Mouse (Mus musculus) intestine, postnatal 0 days (tissue): Measurements from ENCODE around the gene Bcas1. TPM values are rescaled to one million over a fixed set of nuclear protein-coding genes. Genes with fewer than 3 reads are reported as not detected.

Experiments used
- ATAC-seq: fragments of 200-750 bp; cut with Nextera tagmentation; 2 replicates; pipeline ENCODE4 v1.8.0; 2017; ENCODE audit warnings: mild to moderate bottlenecking, moderate TSS enrichment, moderate library complexity
- H3K27ac ChIP-seq: fragments of 300-500 bp; sonication (generic); 2 replicates; pipeline ENCODE4 v1.5.1; 2014; ENCODE audit warnings: mild to moderate bottlenecking, low read depth, low read length, moderate library complexity
- H3K27me3 ChIP-seq: fragments of 300-500 bp; sonication (generic); replicated peaks from 2 replicates; pipeline ENCODE4 v1.6.1; 2014; ENCODE audit warnings: low read length, mixed read lengths; ENCODE audit not compliant: control insufficient read depth, insufficient read depth
- H3K36me3 ChIP-seq: fragments of 300-500 bp; sonication (generic); 2 replicates; pipeline ENCODE4 v1.6.1; 2014; ENCODE audit warnings: mild to moderate bottlenecking, moderate library complexity; ENCODE audit not compliant: control insufficient read depth, insufficient read depth
- H3K4me1 ChIP-seq: fragments of 300-500 bp; sonication (generic); replicated peaks from 2 replicates; pipeline ENCODE4 v1.6.1; 2014; ENCODE audit warnings: antibody characterized with exemption, low read length, mixed read lengths; ENCODE audit not compliant: control insufficient read depth, insufficient read depth
- H3K4me2 ChIP-seq: fragments of 300-500 bp; sonication (generic); replicated peaks from 2 replicates; pipeline ENCODE4 v1.6.1; 2014; ENCODE audit warnings: low read depth, mild to moderate bottlenecking, moderate library complexity
- H3K4me3 ChIP-seq: fragments of 300-500 bp; sonication (generic); 2 replicates; pipeline ENCODE4 v1.5.1; 2014; ENCODE audit warnings: low read depth, low read length
- H3K9ac ChIP-seq: fragments of 300-500 bp; sonication (generic); 2 replicates; pipeline ENCODE4 v1.6.1; 2014; ENCODE audit warnings: mild to moderate bottlenecking, low read depth, low read length
- H3K9me3 ChIP-seq: fragments of 300-500 bp; sonication (generic); 2 replicates; pipeline ENCODE4 v1.6.1; 2016; ENCODE audit warnings: mixed run types; ENCODE audit not compliant: control insufficient read depth
- CTCF ChIP-seq: sonication (generic); IDR thresholded peaks from 2 replicates; pipeline ENCODE4 v1.5.1; 2016; ENCODE audit warnings: low read depth, mild to moderate bottlenecking, control low read depth, antibody characterized with exemption, moderate library complexity
- WGBS: fragments of 180-500 bp; shearing (Covaris S2); extraction: QIAGEN DNeasy Blood & Tissue Kit; methylation state at CpG from one replicate; pipeline ENCODE4 v1.1.7; 2014; 5-methylcytosine and 5-hydroxymethylcytosine counted together
- polyA plus RNA-seq: library from polyadenylated mRNA; unstranded; fragments of >200 nt; fragmentation: Nextera tagmentation; extraction: Ambion mirVana; gene quantifications from 2 replicates; pipeline ENCODE4 v1.2.1, GENCODE M21; 2015

The Bcas1 gene
- polyA plus RNA-seq, 1 experiment from 2014 or later = 5.6 TPM

DNA sequence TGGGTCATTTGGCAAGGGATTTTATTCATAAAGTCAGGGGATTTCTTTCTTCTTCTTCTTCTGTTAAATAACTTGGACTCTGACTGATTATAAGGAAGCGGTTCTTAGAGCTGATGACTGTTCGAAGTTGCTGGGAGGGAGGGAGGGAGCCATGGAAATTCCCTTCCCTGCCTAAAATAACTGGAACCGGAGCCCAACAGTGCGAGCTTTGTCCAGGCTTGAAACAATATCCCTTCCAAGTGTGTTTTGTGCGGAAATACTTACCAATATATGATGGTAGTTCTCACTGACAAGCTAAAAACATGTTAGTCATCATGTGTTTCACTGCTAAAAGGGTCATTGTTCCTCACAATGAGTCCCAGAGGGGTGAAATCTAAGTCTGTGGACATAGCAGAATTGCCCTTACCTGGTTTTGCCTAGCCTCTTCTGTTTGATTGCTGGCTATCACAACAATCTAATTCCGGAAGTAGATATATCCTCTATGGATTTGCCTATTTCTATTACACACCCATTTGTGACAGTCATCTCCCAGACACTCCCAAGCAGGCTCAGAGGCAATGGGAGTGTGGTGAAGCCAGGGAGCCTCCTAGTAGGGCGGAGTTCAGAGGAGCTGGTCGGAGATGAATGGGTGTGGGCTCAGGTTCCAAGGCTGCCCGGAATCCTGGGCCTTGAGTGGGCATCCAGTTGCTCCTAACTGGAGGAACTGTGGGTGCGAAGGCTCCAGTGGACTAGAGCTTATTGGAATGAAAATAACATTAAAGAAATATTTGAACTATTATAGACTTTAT, 119.4 kb downstream of the Bcas1 start:
- H3K27ac ChIP-seq = no peak overlapping the region
- no peak overlapping the region for H3K9ac ChIP-seq

DNA sequence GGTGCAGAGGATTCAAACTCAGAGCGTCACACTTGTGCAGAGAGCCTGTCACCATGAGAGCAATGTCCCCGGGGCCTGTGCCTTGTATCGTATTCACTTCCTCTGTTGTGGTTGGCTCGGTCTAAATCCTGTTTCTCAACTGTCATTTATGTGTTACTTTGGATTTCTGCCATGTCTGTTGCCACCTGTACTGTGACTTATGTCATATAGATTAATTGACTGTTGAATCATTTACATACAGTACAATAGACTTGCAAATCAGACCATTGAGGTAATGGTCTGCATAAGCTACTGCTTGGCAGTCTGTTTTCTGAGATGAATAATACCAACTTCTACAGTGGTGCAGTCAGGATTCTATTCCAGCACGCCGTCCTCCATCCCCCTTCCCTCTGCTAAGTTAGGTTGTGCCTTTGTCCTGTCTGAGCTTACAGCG, 120.0 kb downstream of the Bcas1 start:
- 73% methylated on average over 7 of the region's 7 CpGs for WGBS
- no peak for ATAC-seq
- Histone ChIP-seq H3K9me3 (no peaks in the 10 kb centered on the region), H3K36me3 (no peaks in the 10 kb centered on the region), H3K27me3 (no peaks in the 10 kb centered on the region), H3K9ac (no peak overlapping the region), H3K4me3 (no peak overlapping the region), H3K4me1 (peaks cover 2% of the 10 kb centered on the region; the same call in 1 of the 2 replicates), H3K4me2 (no peak overlapping the region), H3K27ac (no peak overlapping the region)
- TF ChIP-seq CTCF = no peak

More for the DNA sequence above, 119.4 kb downstream of the Bcas1 start:
- Histone ChIP-seq H3K27me3 (no peaks in the 10 kb centered on the region), H3K36me3 (no peaks in the 10 kb centered on the region), H3K4me2 (no peak overlapping the region), H3K4me1 (peaks cover 2% of the 10 kb centered on the region; the same call in 1 of the 2 replicates), H3K9me3 (no peaks in the 10 kb centered on the region), H3K4me3 (no peak overlapping the region)
- no peak for TF ChIP-seq CTCF
- WGBS = 53% methylated on average over 10 of the region's 10 CpGs
- ATAC-seq = no peak

DNA sequence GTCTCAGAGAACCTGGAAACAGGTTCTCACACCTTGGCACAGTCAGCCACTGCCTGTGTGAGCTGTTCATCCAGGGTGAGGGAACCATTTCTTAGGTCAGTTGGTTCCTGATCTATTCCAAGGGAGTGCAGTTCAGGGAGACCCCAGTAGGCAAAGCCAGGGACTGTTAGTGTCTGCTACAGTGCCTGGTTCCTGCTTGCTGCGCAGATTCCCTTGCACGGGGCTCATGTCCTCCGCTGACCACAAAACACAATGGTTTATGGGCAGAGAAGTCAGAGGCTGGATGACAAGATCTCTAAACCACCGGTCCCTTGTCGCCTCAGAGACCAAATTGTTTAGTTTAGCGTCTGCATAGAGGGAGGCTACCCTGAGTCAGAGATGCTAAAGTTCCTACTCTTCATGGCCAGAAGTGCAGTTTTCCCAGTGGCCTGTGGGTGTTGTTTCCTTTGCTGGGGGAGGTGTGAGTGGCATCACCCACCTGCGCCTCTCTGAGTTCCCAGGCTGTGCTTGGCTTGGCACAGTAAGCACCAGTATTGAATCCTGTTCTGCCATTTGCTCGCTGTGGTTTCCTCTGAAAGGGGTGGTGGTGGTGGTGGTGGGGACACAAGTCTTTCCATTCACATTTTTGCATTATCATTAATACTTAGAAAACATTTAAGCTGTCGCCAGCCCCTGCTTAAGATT, 120.9 kb downstream of the Bcas1 start:
- Histone ChIP-seq H3K9ac (no peak overlapping the region), H3K36me3 (no peaks in the 10 kb centered on the region), H3K27me3 (no peaks in the 10 kb centered on the region), H3K4me1 (peaks cover 2% of the 10 kb centered on the region; the same call in 1 of the 2 replicates), H3K9me3 (no peaks in the 10 kb centered on the region), H3K4me3 (no peak overlapping the region), H3K4me2 (no peak overlapping the region), H3K27ac (no peak overlapping the region)
- 74% methylated on average over 9 of the region's 9 CpGs for WGBS
- ATAC-seq = no peak
- no peak for TF ChIP-seq CTCF

DNA sequence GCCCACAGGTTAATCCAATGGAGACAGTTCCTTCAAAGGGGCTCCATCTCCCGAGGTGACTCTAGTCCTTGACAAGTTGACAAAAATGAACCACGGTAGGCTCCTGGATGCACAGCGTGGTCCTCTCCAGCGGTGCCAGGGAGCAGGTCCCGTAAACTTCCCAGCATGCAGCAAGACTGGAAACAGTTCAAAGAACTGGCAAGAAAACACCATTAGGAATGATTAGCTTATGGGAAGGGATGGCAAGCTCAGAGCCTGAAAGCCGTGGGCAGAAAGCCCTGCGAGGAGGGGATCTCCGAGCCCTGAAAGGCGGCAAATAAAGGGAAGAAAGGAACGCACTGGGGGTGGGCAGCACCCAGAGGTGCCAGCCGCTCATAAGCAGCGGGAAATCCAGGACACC, 122.9 kb downstream of the Bcas1 start:
- H3K9me3 ChIP-seq = no peaks in the 10 kb centered on the region
- no peak for ATAC-seq
- TF ChIP-seq CTCF = no peak
- H3K4me1 ChIP-seq = peaks cover 2% of the 10 kb centered on the region; the same call in 1 of the 2 replicates
- WGBS = 80% methylated on average over 12 of the region's 12 CpGs
- no peak overlapping the region for H3K9ac ChIP-seq
- no peak overlapping the region for H3K4me2 ChIP-seq
- H3K27ac ChIP-seq = no peak overlapping the region
- no peaks in the 10 kb centered on the region for H3K36me3 ChIP-seq
- H3K27me3 ChIP-seq = no peaks in the 10 kb centered on the region
- no peak overlapping the region for H3K4me3 ChIP-seq

DNA sequence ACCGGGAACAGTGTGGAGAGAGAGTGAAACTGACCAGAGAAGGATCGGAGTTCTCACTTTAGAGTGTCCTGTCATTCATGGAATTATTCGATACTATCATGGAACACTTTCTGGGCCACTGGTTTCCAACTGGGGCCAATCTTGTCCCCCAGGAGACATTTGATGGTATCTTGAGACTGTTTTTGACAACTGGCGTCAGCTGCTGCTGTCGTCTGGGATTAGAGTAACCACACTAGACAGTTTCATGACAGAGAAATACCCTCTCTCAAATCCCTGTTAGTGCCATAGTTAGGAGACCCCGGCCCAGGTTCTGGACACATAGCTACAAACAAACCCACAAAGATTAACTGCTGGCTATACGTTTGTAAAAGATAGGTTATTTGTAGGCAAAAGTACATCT, 124.0 kb downstream of the Bcas1 start:
- no peak overlapping the region for H3K27ac ChIP-seq
- WGBS = 86% methylated on average over 7 of the region's 7 CpGs
- no peaks in the 10 kb centered on the region for H3K36me3 ChIP-seq
- ATAC-seq = no peak
- no peaks in the 10 kb centered on the region for H3K9me3 ChIP-seq
- no peak overlapping the region for H3K4me2 ChIP-seq
- no peaks in the 10 kb centered on the region for H3K27me3 ChIP-seq
- no peak overlapping the region for H3K4me3 ChIP-seq
- no peak overlapping the region for H3K9ac ChIP-seq
- no peak for TF ChIP-seq CTCF
- peaks cover 2% of the 10 kb centered on the region; the same call in 1 of the 2 replicates for H3K4me1 ChIP-seq

DNA sequence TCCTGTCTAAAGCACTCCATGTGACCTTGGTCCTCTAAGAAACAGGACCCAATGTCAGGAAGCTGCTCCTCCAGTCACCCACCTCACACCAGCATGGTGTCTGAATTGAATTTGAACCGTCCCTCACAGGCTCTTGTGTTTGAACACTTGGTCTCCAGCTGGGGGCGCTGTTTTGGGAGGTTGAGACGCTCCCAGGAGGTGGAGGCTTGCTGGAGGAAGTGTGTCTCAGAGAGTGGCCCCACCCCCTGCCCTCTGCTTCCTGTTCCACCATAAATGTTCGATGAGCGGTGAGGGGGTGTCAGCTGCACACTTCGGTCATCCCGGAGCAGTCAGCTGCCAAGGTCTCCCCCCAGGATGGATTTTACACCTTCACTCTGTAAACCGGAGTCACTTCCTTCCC, 124.8 kb downstream of the Bcas1 start:
- Histone ChIP-seq H3K27ac (no peak overlapping the region), H3K9me3 (no peaks in the 10 kb centered on the region), H3K4me1 (peaks cover 1% of the 10 kb centered on the region; the same call in 1 of the 2 replicates), H3K27me3 (no peaks in the 10 kb centered on the region), H3K36me3 (no peaks in the 10 kb centered on the region), H3K4me2 (no peak overlapping the region), H3K9ac (no peak overlapping the region), H3K4me3 (no peak overlapping the region)
- peak; percentile 31 for TF ChIP-seq CTCF
- ATAC-seq = no peak
- 83% methylated on average over 8 of the region's 8 CpGs for WGBS

Other genes starting within 250 kb of the Bcas1 start
- 54.6 and 58.3 TPM in 2 replicates for gene Pfdn4, start 68.6 kb upstream of the Bcas1 start, polyA plus RNA-seq
- gene Cyp24a1, start 69.3 kb upstream of the Bcas1 start, polyA plus RNA-seq = not detected in 2 replicates
- not detected in 2 replicates for gene 4930470P17Rik, start 174.2 kb upstream of the Bcas1 start, polyA plus RNA-seq